Mouse (Mus musculus) adrenal gland, adult 8-10 months (tissue): Measurements from ENCODE around the gene Proca1. TPM values are rescaled to one million over a fixed set of nuclear protein-coding genes. Genes with fewer than 3 reads are reported as not detected.

Experiments
- DNase-seq: peaks from one replicate; pipeline ENCODE4 v3.0.0; 2022
- total RNA-seq, 4 experiments: library from RNA; stranded (reverse); gene quantifications; 2 replicates each; pipeline ENCODE4 v1.2.4; 2022

The Proca1 gene
- total RNA-seq, 4 experiments from 2014 or later: 10.1 to 12.9 (median 11.9) TPM

GRCm38 (mm10) chr11:78166640-78167039 is 26.6 kb upstream of the Proca1 start:
- DNase-seq: no peak

- DNase-seq: no peak
These were observed 25.8 kb upstream of the Proca1 start for GRCm38 (mm10) chr11:78167257-78167959.

DNA sequence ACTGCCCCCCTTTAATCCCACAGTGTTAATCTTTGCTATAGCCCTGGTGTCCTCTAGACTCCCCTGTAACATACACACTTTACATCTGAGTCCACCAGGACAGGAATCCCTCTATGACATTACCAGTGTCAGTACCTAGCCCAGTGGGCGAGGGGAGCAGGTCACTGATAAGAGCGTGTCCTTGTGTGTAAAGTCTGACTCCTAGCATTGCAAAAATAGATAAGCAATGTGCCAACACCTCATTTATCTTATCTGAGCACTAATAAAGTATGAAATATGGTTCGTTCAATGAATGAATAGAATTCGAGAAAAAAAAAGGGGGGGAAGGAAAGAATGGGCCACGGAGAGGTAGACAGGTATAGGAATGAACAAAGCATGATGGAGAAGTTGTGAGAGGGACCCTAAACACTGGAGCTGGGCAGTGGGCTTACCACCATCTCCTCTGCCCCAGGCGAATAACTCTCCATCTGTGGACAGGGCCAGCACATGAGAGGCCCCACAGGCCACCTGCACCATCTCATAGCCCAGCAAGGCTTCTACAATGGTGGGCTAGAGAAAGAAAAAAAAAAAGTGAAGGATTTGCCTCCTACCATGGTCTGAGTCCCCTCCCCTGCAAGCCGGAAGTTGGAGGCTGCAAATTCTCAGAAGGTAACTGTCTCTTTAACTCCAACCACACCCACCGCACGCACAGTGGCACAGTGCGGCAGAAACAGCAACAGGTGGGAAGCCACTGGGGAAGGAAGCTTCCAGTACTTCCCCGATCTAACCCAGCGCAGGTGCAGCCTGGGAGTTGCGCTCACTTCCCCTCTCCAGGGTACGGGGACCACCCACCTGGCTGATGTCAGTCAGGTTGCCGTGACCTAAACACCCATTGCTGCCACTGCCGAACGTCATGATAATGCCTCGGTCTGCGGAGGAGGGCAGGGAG is 24.4 kb upstream of the Proca1 start:
- DNase-seq: no peak

DNA sequence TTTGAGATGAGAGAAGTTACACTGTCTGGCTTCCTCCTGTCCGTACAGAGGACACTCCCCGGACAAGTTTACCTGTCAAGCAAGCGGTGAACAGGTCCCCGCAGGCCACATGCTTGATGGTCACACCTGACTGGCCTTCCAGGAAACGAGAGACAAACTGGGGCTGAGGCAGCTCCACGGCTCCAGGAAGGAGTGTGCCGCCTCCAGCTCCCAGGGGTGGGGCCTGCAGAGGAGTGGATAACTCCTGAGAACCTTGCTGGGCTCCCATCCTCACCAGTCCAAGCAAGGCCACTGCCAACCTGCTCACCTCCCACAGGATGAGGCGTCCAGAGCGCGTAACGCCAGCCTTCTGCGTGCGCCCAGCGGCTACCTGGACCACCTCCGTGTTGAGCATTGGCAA is 22.9 kb upstream of the Proca1 start:
- DNase-seq: no peak

- no peak for DNase-seq
These were observed 21.9 kb upstream of the Proca1 start for GRCm38 (mm10) chr11:78171328-78171727.

GRCm38 (mm10) chr11:78172034-78172747 is 21.0 kb upstream of the Proca1 start:
- no peak for DNase-seq

DNA sequence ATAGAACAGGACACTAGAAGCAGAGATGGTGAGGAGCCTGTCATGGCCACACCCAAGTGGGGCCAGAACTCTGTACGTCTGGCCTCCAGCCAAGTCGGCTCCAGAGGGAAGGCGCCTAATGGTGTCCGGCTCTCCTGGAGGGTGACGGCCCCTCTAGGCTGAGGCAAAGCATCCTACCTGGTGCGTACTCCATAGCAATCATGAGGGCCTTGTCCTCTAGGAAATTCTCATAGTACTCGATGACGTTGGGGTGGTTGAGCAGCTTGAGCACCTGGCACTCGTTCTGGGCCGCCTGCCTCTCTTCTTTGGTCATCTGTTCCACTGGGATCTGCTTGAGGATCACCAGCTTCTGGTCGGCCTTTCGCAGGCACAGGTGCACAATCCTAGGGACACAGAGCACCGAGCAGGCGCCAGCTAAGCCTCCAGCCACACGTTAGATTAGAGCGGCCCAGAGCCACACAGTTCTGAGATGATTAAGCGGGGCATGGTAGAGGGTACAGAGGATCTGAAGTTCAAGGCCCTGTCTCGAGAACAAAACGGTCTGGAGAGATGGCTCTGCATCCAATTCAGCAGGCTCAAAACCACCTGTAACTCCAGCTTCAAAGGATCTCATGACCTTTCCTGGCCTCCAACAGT is 20.3 kb upstream of the Proca1 start:
- no peak for DNase-seq

- no peak for DNase-seq
These were observed 18.7 kb upstream of the Proca1 start for GRCm38 (mm10) chr11:78174506-78174905.

DNA sequence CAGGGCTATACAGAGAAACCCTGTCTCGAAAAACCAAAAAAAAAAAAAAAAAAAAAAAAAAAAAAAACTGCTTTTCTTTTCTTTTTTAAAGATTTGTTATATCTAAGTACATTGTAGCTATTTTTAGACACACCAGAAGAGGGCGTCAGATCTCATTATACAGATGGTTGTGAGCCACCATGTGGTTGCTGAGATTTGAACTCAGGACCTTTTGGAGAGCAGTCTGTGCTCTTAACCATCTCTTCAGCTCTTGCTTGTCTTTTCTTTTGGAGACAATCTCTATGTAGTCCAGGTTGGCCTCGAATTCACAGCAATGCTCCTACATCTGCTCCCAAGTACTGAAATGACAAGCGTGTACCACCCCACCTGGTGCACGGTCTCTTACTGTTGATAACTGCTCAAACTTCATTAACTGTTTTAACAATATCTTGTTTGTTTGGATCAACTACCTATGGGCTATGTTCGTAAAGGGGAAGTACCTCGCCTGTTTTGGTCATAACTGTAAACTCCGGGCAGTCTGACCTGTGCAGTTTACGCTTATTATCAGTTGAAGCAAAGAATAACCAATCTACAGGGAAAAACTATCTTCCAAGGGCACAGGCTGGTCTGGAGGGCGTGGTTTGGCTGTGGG is 17.3 kb upstream of the Proca1 start:
- DNase-seq: no peak

DNA sequence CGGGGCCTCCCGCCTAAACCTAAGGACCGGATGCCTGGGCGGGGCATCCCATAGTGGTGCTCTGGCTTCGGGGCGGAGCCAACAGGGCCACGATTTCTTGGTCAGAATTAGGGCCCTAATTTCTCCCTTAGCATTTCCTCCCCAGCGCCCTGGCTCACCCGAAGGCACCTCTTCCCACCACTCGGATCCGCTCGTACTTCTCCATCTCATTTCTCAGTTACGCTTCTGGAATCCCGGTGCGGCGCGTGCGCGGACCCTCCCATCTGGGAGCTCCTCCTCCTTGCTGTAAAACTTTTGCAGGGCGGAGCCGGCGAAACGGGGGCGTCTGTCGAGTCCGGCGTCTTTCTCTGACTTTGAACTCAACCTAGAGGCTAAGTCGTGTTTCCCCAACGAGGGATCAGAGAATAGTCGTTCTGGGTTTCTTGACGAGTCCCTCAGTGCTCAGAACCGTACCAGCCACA is 16.8 kb upstream of the Proca1 start, which contains the start of the genes Nek8 and Tlcd1:
Gene Nek8, minus strand, starts transcription at position 274 of the 461 bp plus-strand sequence.
Gene Tlcd1, plus strand, starts transcription at position 310 of the 461 bp plus-strand sequence.
- peak; percentile 92 for DNase-seq

DNA sequence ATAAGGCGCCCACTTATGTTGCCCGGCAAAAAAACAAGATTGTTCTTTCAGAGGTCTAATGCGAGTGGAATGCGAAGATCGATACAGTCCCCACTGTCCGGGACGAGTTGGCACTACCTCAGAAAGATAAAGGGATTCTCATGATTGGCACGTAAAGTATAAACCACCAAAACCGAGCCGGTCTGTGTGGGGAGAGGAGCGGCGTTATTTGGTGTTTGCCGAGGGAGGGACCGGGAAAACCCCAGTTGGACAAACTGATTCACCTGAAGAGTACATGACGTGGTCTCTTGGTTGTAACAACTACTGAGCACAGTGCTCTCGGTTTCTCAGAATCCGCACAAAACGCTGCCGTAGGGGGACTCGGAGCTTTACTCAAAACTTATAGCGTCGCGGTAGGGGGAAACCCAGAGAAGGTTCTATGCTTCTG is 16.3 kb upstream of the Proca1 start:
- DNase-seq: no peak

- DNase-seq: no peak
These were observed 15.8 kb upstream of the Proca1 start for GRCm38 (mm10) chr11:78177437-78177836.

- peak; percentile 94 for DNase-seq
These were observed 15.0 kb upstream of the Proca1 start for GRCm38 (mm10) chr11:78177903-78178858.

DNA sequence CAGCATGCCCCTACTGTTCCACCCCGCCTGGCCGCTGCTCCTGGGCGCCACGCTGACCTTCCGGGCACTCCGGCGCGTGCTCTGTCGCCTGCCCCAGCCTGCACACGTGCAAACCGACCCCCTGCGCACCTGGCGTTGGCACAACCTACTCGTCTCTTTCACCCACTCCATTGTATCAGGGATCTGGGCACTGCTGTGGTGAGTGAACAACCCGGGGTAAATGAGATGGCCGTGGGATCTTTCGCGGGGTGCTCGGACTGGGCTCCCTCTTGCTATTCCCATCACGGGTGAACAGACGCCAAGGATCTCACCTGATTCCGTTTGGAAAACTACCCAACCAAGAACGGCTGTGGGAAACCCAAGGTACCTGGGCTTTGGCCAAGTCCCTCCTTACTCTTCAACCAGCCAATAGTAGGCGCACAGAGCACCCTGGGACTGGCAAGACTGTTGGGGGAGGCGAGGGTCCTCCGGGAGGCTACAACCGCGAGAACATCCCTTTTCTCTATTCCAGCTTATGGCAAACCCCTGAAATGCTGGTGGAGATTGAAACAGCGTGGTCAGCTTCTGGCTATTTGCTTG is 14.2 kb upstream of the Proca1 start:
- peak; percentile 66 for DNase-seq

DNA sequence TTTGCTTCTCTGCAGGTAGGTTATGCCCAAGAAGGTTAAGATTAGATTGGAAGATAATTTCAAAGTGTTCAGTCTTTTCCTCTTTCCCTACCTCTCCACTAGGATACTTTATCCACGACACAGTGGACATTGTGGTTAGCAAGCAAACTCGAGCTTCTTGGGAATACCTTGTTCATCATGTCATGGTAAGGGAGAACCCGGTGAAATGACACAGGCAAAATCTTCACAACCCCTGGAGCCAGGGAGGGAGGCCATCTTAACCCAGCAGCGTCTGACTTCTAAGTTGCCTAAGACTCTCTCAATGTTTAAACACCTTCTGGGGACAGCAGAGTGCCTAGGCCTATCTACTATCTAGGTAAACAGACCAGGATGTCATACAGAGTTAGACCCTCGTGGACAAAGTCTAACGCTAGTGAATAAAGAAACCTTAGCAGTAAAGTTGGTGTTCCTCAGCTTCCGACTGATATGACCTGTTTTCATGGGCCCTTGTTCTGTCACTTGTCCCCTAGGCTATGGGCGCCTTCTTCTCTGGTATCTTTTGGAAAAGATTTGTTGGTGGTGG is 13.7 kb upstream of the Proca1 start:
- no peak for DNase-seq

- DNase-seq: no peak
These were observed 13.0 kb upstream of the Proca1 start for GRCm38 (mm10) chr11:78180081-78180761.

DNA sequence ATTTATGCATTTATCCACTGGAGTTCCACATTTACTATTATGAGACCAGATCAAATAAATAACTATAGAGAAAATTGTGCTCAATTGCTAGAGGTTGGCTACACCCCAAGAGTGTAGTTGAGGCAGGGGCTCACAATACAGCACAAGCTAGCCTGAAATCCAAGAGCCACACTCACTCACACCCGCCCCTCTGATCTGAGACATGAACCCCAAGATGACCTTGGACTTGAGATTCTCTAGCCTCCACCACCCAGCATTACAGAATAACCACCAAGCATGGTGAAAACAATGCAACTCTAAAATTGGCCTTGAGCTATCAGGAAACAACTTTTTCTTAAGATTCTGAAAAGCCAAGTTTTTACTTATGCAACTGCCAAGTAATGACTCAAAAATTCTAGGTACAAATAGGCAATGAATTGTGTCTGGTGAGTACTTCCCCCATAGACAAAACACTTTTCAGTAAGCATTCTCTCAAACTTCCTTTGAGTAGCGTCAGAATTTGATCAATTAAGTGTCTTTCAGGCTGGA is 11.3 kb upstream of the Proca1 start:
- no peak for DNase-seq

GRCm38 (mm10) chr11:78182450-78182849 is 10.7 kb upstream of the Proca1 start:
- DNase-seq: no peak
